26 mouse cellular contexts compared by ENCODE assay signal in genomic region chr16:38448458-38448857, GRCm38 (mm10).
"Had no signal": no experiment of that assay in that cellular context is flagged by ENCODE, and none has a peak within 500 bp of the region (broad histone marks: within the 10 kb centered on the region; RNA-seq: fewer than 3 reads in every experiment).

No protein-coding gene starts in this region.

- ATAC-seq: hindbrain, embryonic 16.5 days; inflammation-experienced regulatory T-cells, adult 6 months; intestine, embryonic 15.5 days; intestine, postnatal 0 days; liver, embryonic 12.5 days had no signal

- DNase-seq: gastrocnemius, postnatal 14 days; gastrocnemius, postnatal 36 days; heart, adult 11 months; heart, postnatal 10 days; heart, postnatal 4 days; kidney, adult 18-20 months; kidney, adult 8-10 months; kidney, postnatal 10 days; kidney, postnatal 25 days; kidney, postnatal 4 days; layer of hippocampus, postnatal 36 days; left cerebral cortex, postnatal 4 days had no signal

- H3K27me3 ChIP-seq: heart, embryonic 12.5 days; hindbrain, embryonic 12.5 days; intestine, embryonic 15.5 days; limb, embryonic 13.5 days; limb, embryonic 15.5 days; liver, embryonic 12.5 days had no signal

- H3K4me3 ChIP-seq: heart, embryonic 10.5 days; heart, embryonic 12.5 days; hindbrain, embryonic 10.5 days; hindbrain, embryonic 12.5 days; intestine, embryonic 15.5 days; layer of hippocampus, adult 2 months; limb, embryonic 13.5 days; limb, embryonic 15.5 days; liver, embryonic 12.5 days had no signal

- H3K27ac ChIP-seq: heart, embryonic 10.5 days; hindbrain, embryonic 10.5 days; hindbrain, embryonic 12.5 days; hindbrain, embryonic 14.5 days; intestine, embryonic 15.5 days; layer of hippocampus, adult 2 months; limb, embryonic 13.5 days; limb, embryonic 15.5 days; liver, embryonic 12.5 days; liver, embryonic 14.5 days had no signal

- H3K9ac ChIP-seq: heart, embryonic 12.5 days; hindbrain, embryonic 12.5 days; hindbrain, embryonic 14.5 days; intestine, embryonic 15.5 days; limb, embryonic 13.5 days; limb, embryonic 15.5 days; liver, embryonic 12.5 days; liver, embryonic 14.5 days had no signal

- H3K9me3 ChIP-seq: hindbrain, embryonic 12.5 days; intestine, embryonic 15.5 days; limb, embryonic 13.5 days; limb, embryonic 15.5 days had no signal

- H3K4me2 ChIP-seq: heart, embryonic 12.5 days; hindbrain, embryonic 12.5 days; hindbrain, embryonic 14.5 days; intestine, embryonic 15.5 days; limb, embryonic 13.5 days; limb, embryonic 15.5 days; liver, embryonic 12.5 days had no signal
